Mouse (Mus musculus): ENCODE measurements around the gene Plin3. TPM values are rescaled to one million over a fixed set of nuclear protein-coding genes. Genes with fewer than 3 reads are reported as not detected.
A peak's percentile ranks its signal among the peaks of the same experiment; 100 is the strongest.

The Plin3 gene
- total and polyA plus RNA-seq, 3 experiments, result 66.2 to 221 (median 160) TPM

DNA sequence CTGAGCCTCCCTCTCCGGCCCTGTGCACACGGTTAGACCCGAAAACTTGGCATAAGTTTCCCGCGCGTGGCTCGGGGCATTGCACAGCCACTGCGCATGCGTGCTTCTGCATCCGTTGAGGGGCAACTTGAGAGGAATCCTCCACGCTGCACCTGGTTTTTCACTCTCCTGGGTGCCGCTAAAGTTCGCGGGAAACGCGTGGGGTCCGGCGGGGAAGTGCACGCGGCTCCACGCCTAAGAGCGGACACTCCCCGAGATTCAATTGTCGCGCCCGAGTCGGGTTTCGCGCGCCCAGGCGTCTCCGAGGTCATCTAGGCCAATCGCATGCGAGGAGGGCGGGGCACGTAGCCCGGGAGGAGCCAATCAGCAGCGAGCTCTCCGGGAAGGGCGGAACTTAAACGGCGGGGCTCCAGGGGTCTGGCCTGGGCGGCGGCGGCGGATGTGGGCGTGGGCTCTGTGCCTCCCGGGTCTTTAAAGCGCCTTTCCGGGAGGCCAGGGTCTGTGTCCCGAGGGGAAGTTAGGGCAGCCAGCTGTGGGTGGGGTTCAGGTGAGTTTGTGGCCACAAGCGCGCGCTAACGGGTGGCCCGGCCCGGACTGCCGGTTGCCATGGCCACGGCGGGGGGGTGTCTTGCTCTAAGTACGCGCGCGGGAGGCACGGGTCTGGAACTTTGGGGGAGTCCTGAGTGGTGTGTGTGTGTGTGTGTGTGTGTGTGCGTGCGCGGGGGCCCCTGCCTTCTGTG is 11.3 kb upstream of the Plin3 start:
- peak; percentile 96 for DNase-seq
- H3K79me2 ChIP-seq (replicated peaks; ENCODE audit: control insufficient read depth, insufficient read depth, low read length), result no peaks in the 10 kb centered on the region
- H3K27me3 ChIP-seq (ENCODE audit: control insufficient read depth, insufficient read depth, low read length), result no peaks in the 10 kb centered on the region
- H3K4me1 ChIP-seq (ENCODE audit: control insufficient read depth, insufficient read depth, low read length), result peaks cover 1% of the 10 kb centered on the region; the same call in 1 of the 2 replicates
- intact Hi-C loops (cut with DNase I), result loop anchor here (2.0 kb wide), 2 partner anchors 13 to 21 kb away; no protein-coding TSS in a partner anchor
- no peak overlapping the region for H3K27ac ChIP-seq
- H3K9ac ChIP-seq (ENCODE audit: low read depth, low read length), result peak overlapping the region; percentile 57
- H3K36me3 ChIP-seq (ENCODE audit: control insufficient read depth, insufficient read depth, low read length), result no peaks in the 10 kb centered on the region
- WGBS, result under 1% methylated on average over 68 of the region's 68 CpGs
- H3K4me3 ChIP-seq, result peak overlapping the region; percentile 71
- no peak for TF ChIP-seq EP300 (IDR thresholded peaks at IDR 0.05; ENCODE audit: insufficient read depth, low read depth, low read length)
- no peak for TF ChIP-seq POLR2A (IDR thresholded peaks at IDR 0.05; ENCODE audit: insufficient read depth, low read depth, low read length)
- TF ChIP-seq CTCF (IDR thresholded peaks at IDR 0.05), result peak; percentile 16; the same call in 1 of the 2 replicates

DNA sequence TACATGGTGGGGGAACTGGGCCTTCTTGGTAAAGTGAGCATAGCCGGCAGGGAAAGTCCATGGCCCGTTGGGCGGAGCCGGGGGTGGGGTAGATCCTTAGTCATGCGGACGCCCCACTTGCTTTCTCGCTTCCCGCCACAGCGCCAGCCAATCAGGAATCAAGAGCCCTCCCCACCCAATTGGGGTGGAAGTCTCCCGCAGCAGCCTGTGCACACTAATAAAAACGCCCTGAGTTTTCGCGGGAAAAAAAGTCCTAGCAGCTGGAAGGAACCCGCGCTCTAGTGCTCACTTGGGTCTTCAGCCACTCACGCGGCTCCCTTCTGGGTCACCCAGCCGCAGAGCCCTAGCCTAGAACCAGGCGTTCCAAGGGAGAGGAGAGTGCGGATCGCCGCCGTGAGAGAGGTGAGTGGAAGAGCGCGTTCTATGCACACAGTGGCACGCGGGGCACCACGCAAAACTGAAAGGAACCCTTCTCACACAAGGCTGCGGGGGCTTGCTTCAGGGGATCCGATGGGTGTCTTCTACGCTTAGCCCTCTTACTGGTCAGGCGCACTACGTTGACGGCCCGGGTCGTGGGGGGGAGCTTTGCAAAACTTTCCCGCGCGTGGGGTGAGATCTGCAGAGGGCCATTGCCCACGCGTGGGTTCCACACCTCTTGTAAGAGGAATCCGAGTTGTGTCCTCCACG is 10.6 kb upstream of the Plin3 start, which contains the start of gene Uhrf1:
Gene Uhrf1, plus strand, starts transcription at position 162 of the 687 bp plus-strand sequence.
- H3K27ac ChIP-seq, result no peak within 1 kb of the TSS
- H3K9ac ChIP-seq (ENCODE audit: low read depth, low read length), result peak within 1 kb of the TSS; percentile 57
- peak within 1 kb of the TSS; percentile 71 for H3K4me3 ChIP-seq
- TF ChIP-seq CTCF (IDR thresholded peaks at IDR 0.05), result no peak
- intact Hi-C loops (cut with DNase I), result no loop called here
- WGBS, result under 1% methylated on average over 43 of the region's 43 CpGs
- no peaks in the 10 kb centered on the region for H3K36me3 ChIP-seq (ENCODE audit: control insufficient read depth, insufficient read depth, low read length)
- peaks cover 1% of the 10 kb centered on the region; the same call in 1 of the 2 replicates for H3K4me1 ChIP-seq (ENCODE audit: control insufficient read depth, insufficient read depth, low read length)
- H3K79me2 ChIP-seq (replicated peaks; ENCODE audit: control insufficient read depth, insufficient read depth, low read length), result no peaks in the 10 kb centered on the region
- no peaks in the 10 kb centered on the region for H3K27me3 ChIP-seq (ENCODE audit: control insufficient read depth, insufficient read depth, low read length)
- peak; percentile 78 to 83 for DNase-seq

GRCm38 (mm10) chr17:56302363-56302996 is 9.8 kb upstream of the Plin3 start:
- TF ChIP-seq EP300 (IDR thresholded peaks at IDR 0.05; ENCODE audit: insufficient read depth, low read depth, low read length) (no peak), CTCF (IDR thresholded peaks at IDR 0.05) (no peak), POLR2A (IDR thresholded peaks at IDR 0.05; ENCODE audit: insufficient read depth, low read depth, low read length) (no peak)
- Histone ChIP-seq H3K4me3 (no peak overlapping the region), H3K4me1 (ENCODE audit: control insufficient read depth, insufficient read depth, low read length) (peaks cover 1% of the 10 kb centered on the region; the same call in 1 of the 2 replicates), H3K27me3 (ENCODE audit: control insufficient read depth, insufficient read depth, low read length) (no peaks in the 10 kb centered on the region), H3K27ac (no peak overlapping the region), H3K79me2 (replicated peaks; ENCODE audit: control insufficient read depth, insufficient read depth, low read length) (no peaks in the 10 kb centered on the region), H3K9ac (ENCODE audit: low read depth, low read length) (no peak overlapping the region), H3K36me3 (ENCODE audit: control insufficient read depth, insufficient read depth, low read length) (no peaks in the 10 kb centered on the region)
- DNase-seq, result peak in 1 of 2 experiments; percentile 35
- WGBS, result 28% methylated on average over 13 of the region's 13 CpGs
- intact Hi-C loops (cut with DNase I), result no loop called here

GRCm38 (mm10) chr17:56300186-56300585 is 7.5 kb upstream of the Plin3 start, which contains the start of gene Arrdc5:
TSS of gene Arrdc5 (minus strand) at chr17:56300286.
- H3K27me3 ChIP-seq (ENCODE audit: control insufficient read depth, insufficient read depth, low read length), result no peaks in the 10 kb centered on the region
- no peaks in the 10 kb centered on the region for H3K79me2 ChIP-seq (replicated peaks; ENCODE audit: control insufficient read depth, insufficient read depth, low read length)
- H3K4me1 ChIP-seq (ENCODE audit: control insufficient read depth, insufficient read depth, low read length), result peaks cover 1% of the 10 kb centered on the region; the same call in 1 of the 2 replicates
- no peak within 1 kb of the TSS for H3K4me3 ChIP-seq
- no peak for TF ChIP-seq CTCF (IDR thresholded peaks at IDR 0.05)
- no peak for TF ChIP-seq POLR2A (IDR thresholded peaks at IDR 0.05; ENCODE audit: insufficient read depth, low read depth, low read length)
- no peak for TF ChIP-seq EP300 (IDR thresholded peaks at IDR 0.05; ENCODE audit: insufficient read depth, low read depth, low read length)
- H3K9ac ChIP-seq (ENCODE audit: low read depth, low read length), result no peak within 1 kb of the TSS
- WGBS, result 88% methylated on average over 9 of the region's 9 CpGs
- no peak within 1 kb of the TSS for H3K27ac ChIP-seq
- DNase-seq, result no peak
- H3K36me3 ChIP-seq (ENCODE audit: control insufficient read depth, insufficient read depth, low read length), result no peaks in the 10 kb centered on the region
- intact Hi-C loops (cut with DNase I), result no loop called here

- TF ChIP-seq CTCF (IDR thresholded peaks at IDR 0.05) (no peak), EP300 (IDR thresholded peaks at IDR 0.05; ENCODE audit: insufficient read depth, low read depth, low read length) (no peak), POLR2A (IDR thresholded peaks at IDR 0.05; ENCODE audit: insufficient read depth, low read depth, low read length) (no peak)
- intact Hi-C loops (cut with DNase I), result no loop called here
- H3K36me3 ChIP-seq (ENCODE audit: control insufficient read depth, insufficient read depth, low read length), result no peaks in the 10 kb centered on the region
- no peaks in the 10 kb centered on the region for H3K79me2 ChIP-seq (replicated peaks; ENCODE audit: control insufficient read depth, insufficient read depth, low read length)
- no peak overlapping the region for H3K27ac ChIP-seq
- no peaks in the 10 kb centered on the region for H3K27me3 ChIP-seq (ENCODE audit: control insufficient read depth, insufficient read depth, low read length)
- WGBS, result 89% methylated on average over 1 of the region's 1 CpGs
- H3K4me3 ChIP-seq, result no peak overlapping the region
- H3K4me1 ChIP-seq (ENCODE audit: control insufficient read depth, insufficient read depth, low read length), result 0 out of 2 replicates have a peak, but pooled peaks cover 1% of the 10 kb centered on the region
- H3K9ac ChIP-seq (ENCODE audit: low read depth, low read length), result no peak overlapping the region
- no peak for DNase-seq
These were observed 5.6 kb upstream of the Plin3 start for GRCm38 (mm10) chr17:56298238-56298637.

Data from heart, adult 2 months (tissue).